Mouse (Mus musculus): ENCODE data around the gene Slitrk5. TPM values are rescaled to one million over a fixed set of nuclear protein-coding genes. Genes with fewer than 3 reads are reported as not detected.

The Slitrk5 gene
- not detected in 2 replicates for polyA plus RNA-seq (2012; rRNA removed)

GRCm38 (mm10) chr14:111674664-111675147 lies at the start of gene Slitrk5:
Gene Slitrk5 (plus strand): TSS chr14:111675097.

